Mouse (Mus musculus) frontal cortex, adult 2 months (tissue): Measurements from ENCODE around the gene Tmem186. TPM values are rescaled to one million over a fixed set of nuclear protein-coding genes. Genes with fewer than 3 reads are reported as not detected.

Source experiments
- DNase-seq, 2 experiments: peaks; one replicate each; pipeline ENCODE4 v3.0.0; 2022; ENCODE audit warnings: low spot score in 1 of 2; ENCODE audit errors: extremely low spot score in 1 of 2
- polyA plus RNA-seq: library from polyadenylated mRNA; depleted of rRNA; stranded (reverse); fragments of >200 nt; gene quantifications from 2 replicates; pipeline ENCODE4 v1.2.3, GENCODE M21; 2012; rRNA removed

The Tmem186 gene
- polyA plus RNA-seq: 16.8 and 18.2 TPM in 2 replicates

- peak; percentile 82 to 92 for DNase-seq
Observed at GRCm38 (mm10) chr16:8637217-8638051, at the start of gene Tmem186, which contains the start of gene Pmm2. Tmem186 (minus strand) TSS chr16:8637712. Pmm2 (plus strand) TSS chr16:8637674.

GRCm38 (mm10) chr16:8686871-8687535, 49.5 kb upstream of the Tmem186 start:
- DNase-seq: no peak

GRCm38 (mm10) chr16:8686121-8686870, 48.8 kb upstream of the Tmem186 start:
- peak; percentile 58 to 91 for DNase-seq

- no peak for DNase-seq
Observed at GRCm38 (mm10) chr16:8685087-8685486, 47.6 kb upstream of the Tmem186 start.

GRCm38 (mm10) chr16:8680470-8680869, 43.0 kb upstream of the Tmem186 start, which contains the start of gene Gm5767:
Gm5767 (plus strand) TSS chr16:8680770.
- no peak for DNase-seq

GRCm38 (mm10) chr16:8679780-8680179, 42.3 kb upstream of the Tmem186 start:
- DNase-seq: no peak

- DNase-seq: no peak
Observed at GRCm38 (mm10) chr16:8678676-8679075, 41.2 kb upstream of the Tmem186 start.

- DNase-seq: no peak
Observed at GRCm38 (mm10) chr16:8678035-8678434, 40.5 kb upstream of the Tmem186 start.

- DNase-seq: peak in 1 of 2 experiments; percentile 62
Observed at GRCm38 (mm10) chr16:8676800-8677199, 39.3 kb upstream of the Tmem186 start.

GRCm38 (mm10) chr16:8676228-8676627, 38.7 kb upstream of the Tmem186 start:
- DNase-seq: no peak

- DNase-seq: no peak
Observed at GRCm38 (mm10) chr16:8675559-8675958, 38.0 kb upstream of the Tmem186 start.

GRCm38 (mm10) chr16:8674165-8674564, 36.7 kb upstream of the Tmem186 start:
- peak in 1 of 2 experiments; percentile 59 for DNase-seq

- DNase-seq: no peak
Observed at GRCm38 (mm10) chr16:8673343-8673742, 35.8 kb upstream of the Tmem186 start.

GRCm38 (mm10) chr16:8672811-8673210, 35.3 kb upstream of the Tmem186 start:
- DNase-seq: no peak

GRCm38 (mm10) chr16:8672350-8672687, 34.8 kb upstream of the Tmem186 start:
- no peak for DNase-seq

- peak in 1 of 2 experiments; percentile 85 for DNase-seq
Observed at GRCm38 (mm10) chr16:8671551-8672349, 34.2 kb upstream of the Tmem186 start, which contains the start of gene Carhsp1. Carhsp1 (minus strand) TSS chr16:8672155.

GRCm38 (mm10) chr16:8670041-8671035, 32.8 kb upstream of the Tmem186 start:
- DNase-seq: no peak

GRCm38 (mm10) chr16:8669432-8669831, 31.9 kb upstream of the Tmem186 start:
- DNase-seq: no peak

GRCm38 (mm10) chr16:8668386-8668785, 30.9 kb upstream of the Tmem186 start:
- DNase-seq: no peak
